Mouse (Mus musculus) liver, postnatal 0 days (tissue): ENCODE measurements around the gene Pld4.

Experiments
- CTCF ChIP-seq: sonication (generic); IDR thresholded peaks from 2 replicates; pipeline ENCODE4 v1.5.1; 2016; ENCODE audit warnings: antibody characterized with exemption, low read depth
- EP300 ChIP-seq: IDR thresholded peaks from 2 replicates; pipeline ENCODE4 v1.6.1; 2016; ENCODE audit warnings: antibody characterized with exemption, low read depth, mild to moderate bottlenecking

- TF ChIP-seq CTCF (no peak), EP300 (no peak)
Observed at GRCm38 (mm10) chr12:112770396-112770795, 9.9 kb downstream of the Pld4 start.
